Mouse (Mus musculus): ENCODE results near the gene Sema3b. TPM values are rescaled to one million over a fixed set of nuclear protein-coding genes. Genes with fewer than 3 reads are reported as not detected.

Sema3b gene
- polyA plus RNA-seq, 1 experiment: 55.4 TPM

DNA sequence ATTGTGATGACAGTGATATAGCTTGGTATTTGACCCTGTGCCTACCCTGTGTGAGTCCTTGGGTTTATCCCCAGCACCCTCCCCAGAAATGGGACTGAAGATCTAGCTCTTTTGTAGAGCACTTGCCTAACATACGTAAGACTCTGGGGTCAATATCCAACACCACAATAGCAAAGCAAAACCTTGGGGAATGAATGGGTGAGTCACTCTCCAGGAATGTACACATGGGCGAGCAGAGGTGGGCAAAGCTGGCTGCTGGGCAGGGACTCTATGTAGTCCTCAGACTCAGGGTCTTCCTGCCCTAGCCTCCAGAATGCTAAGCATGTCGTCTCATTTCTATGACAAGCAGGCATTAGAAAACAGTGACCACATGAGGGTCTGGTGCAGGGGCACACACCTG, 39.7 kb upstream of the Sema3b start:
- H3K27ac ChIP-seq (ENCODE audit: insufficient read depth, low read depth, low read length): no peak overlapping the region
- H3K27me3 ChIP-seq (ENCODE audit: control insufficient read depth, insufficient read depth, low read length): no peaks in the 10 kb centered on the region
- H3K4me3 ChIP-seq (ENCODE audit: low read depth, low read length): no peak overlapping the region
- H3K36me3 ChIP-seq (ENCODE audit: control insufficient read depth, insufficient read depth, low read length): no peaks in the 10 kb centered on the region
- TF ChIP-seq POLR2A (IDR thresholded peaks at IDR 0.05; ENCODE audit: low read depth, low read length): no peak
- no peak for TF ChIP-seq CTCF (IDR thresholded peaks at IDR 0.05; ENCODE audit: extremely low read depth, insufficient read length, insufficient replicate concordance, low read depth, low read length)
- peaks cover 5% of the 10 kb centered on the region; the same call in 1 of the 2 replicates for H3K4me1 ChIP-seq (ENCODE audit: control insufficient read depth, insufficient read depth, insufficient read length, low read length)
- 56% methylated on average over 3 of the region's 3 CpGs for WGBS

DNA sequence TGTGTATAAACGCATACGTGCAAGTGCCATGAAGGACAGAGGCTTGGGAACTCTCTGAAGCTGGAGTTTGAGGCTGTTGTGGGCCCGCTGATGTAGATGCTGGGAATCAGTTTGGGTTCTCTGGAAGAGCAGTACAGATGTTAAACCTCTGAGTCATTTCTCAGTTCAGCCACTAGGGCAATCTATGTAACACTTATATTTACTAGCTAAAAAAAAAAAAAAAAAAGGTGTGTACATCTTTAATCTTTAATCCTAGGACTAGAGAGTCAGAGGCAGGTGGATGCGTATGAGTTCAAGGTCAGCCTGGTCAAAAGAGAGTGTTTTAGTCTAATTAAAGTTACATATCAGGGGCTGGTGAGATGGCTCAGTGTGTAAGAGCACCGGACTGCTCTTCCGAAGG, 37.9 kb upstream of the Sema3b start:
- peaks cover 3% of the 10 kb centered on the region; the same call in 1 of the 2 replicates for H3K4me1 ChIP-seq (ENCODE audit: control insufficient read depth, insufficient read depth, insufficient read length, low read length)
- TF ChIP-seq CTCF (IDR thresholded peaks at IDR 0.05; ENCODE audit: extremely low read depth, insufficient read length, insufficient replicate concordance, low read depth, low read length) (no peak), POLR2A (IDR thresholded peaks at IDR 0.05; ENCODE audit: low read depth, low read length) (no peak)
- WGBS: 74% methylated on average over 6 of the region's 6 CpGs

DNA sequence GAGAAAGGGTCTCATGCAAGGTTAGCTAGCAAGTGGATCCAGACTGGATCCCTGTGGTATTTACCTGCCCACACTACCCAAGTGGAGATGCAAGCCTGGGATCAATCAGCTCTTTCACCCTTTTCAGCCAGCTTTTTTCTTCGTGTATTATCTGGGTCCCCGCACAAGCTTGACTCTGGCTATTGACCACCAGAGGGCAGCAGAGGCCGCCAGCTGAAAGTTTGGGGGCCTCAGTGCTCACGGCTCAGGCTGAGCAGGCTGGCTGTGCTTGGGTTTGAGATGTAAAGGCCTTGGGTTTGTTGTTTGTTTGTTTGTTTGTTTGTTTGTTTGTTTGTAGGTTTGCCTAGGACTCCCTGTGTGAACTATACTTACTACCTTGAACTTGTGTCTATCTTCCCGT, 36.5 kb upstream of the Sema3b start:
- Histone ChIP-seq H3K27me3 (ENCODE audit: control insufficient read depth, insufficient read depth, low read length) (no peaks in the 10 kb centered on the region), H3K36me3 (ENCODE audit: control insufficient read depth, insufficient read depth, low read length) (no peaks in the 10 kb centered on the region), H3K4me3 (ENCODE audit: low read depth, low read length) (no peak overlapping the region), H3K4me1 (ENCODE audit: control insufficient read depth, insufficient read depth, insufficient read length, low read length) (peaks cover 3% of the 10 kb centered on the region; the same call in 1 of the 2 replicates), H3K27ac (ENCODE audit: insufficient read depth, low read depth, low read length) (peak overlapping the region; percentile 42)
- 12% methylated on average over 5 of the region's 5 CpGs for WGBS
- TF ChIP-seq POLR2A (IDR thresholded peaks at IDR 0.05; ENCODE audit: low read depth, low read length) (no peak), CTCF (IDR thresholded peaks at IDR 0.05; ENCODE audit: extremely low read depth, insufficient read length, insufficient replicate concordance, low read depth, low read length) (peak; percentile 99)

More for the DNA sequence above, 37.9 kb upstream of the Sema3b start:
- no peak overlapping the region for H3K27ac ChIP-seq (ENCODE audit: insufficient read depth, low read depth, low read length)
- no peaks in the 10 kb centered on the region for H3K27me3 ChIP-seq (ENCODE audit: control insufficient read depth, insufficient read depth, low read length)
- H3K36me3 ChIP-seq (ENCODE audit: control insufficient read depth, insufficient read depth, low read length): no peaks in the 10 kb centered on the region
- no peak overlapping the region for H3K4me3 ChIP-seq (ENCODE audit: low read depth, low read length)

DNA sequence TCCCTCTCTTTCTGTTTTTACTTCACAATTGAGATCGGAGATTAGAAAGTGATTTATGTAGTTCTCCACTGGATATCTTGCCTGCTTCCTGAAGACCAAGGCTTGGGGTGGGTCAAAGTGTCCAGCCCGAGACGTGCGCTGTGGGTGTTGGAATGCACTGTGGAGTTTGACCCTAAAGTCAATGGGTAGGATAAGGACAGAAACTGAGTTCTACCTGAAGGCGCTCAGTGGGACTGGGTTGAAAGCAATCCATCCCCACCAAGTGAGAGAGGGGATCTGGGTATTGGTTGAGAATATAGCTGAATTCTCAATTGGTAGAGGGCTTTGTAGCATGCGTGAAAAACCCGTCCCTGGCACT, 36.1 kb upstream of the Sema3b start:
- 23% methylated on average over 7 of the region's 7 CpGs for WGBS
- Histone ChIP-seq H3K4me1 (ENCODE audit: control insufficient read depth, insufficient read depth, insufficient read length, low read length) (peaks cover 3% of the 10 kb centered on the region; the same call in 1 of the 2 replicates), H3K36me3 (ENCODE audit: control insufficient read depth, insufficient read depth, low read length) (no peaks in the 10 kb centered on the region), H3K27me3 (ENCODE audit: control insufficient read depth, insufficient read depth, low read length) (no peaks in the 10 kb centered on the region), H3K4me3 (ENCODE audit: low read depth, low read length) (peak overlapping the region; percentile 58; the same call in 1 of the 2 replicates), H3K27ac (ENCODE audit: insufficient read depth, low read depth, low read length) (peak overlapping the region; percentile 52)
- TF ChIP-seq CTCF (IDR thresholded peaks at IDR 0.05; ENCODE audit: extremely low read depth, insufficient read length, insufficient replicate concordance, low read depth, low read length): no peak
- no peak for TF ChIP-seq POLR2A (IDR thresholded peaks at IDR 0.05; ENCODE audit: low read depth, low read length)

DNA sequence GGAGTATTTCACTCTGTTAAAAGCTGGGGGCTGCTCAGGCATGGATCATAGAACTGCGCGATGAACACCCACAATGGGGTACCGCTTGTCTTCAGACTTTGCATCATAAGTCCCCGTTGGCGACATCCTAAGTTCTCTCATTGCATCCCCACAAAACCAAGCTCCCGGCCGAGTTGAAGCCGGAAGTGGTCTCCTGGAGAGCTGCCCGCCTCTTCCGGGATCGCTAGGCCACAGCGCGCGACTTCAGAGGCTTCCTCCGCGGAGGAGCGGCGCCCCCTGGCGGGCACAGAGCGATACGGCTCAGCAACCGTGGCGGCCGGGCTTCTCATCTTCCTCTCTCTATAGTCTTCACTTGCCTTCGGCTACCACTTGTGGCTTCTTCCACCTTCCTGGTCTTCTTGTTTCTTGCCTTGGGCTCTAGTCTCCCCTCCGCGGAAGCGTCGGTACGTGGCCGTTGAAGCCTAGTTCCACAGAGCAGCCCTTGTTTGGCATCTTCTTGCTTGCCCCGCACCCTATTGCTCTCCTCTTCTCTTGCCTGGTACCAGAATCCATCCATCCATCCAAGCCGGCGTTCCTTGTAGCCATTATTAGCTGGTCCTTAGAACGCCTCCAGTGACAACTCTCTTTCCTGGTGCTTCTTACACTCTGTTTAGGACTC, 35.6 kb upstream of the Sema3b start:
- TF ChIP-seq POLR2A (IDR thresholded peaks at IDR 0.05; ENCODE audit: low read depth, low read length) (peak; percentile 37; the same call in 1 of the 2 replicates), CTCF (IDR thresholded peaks at IDR 0.05; ENCODE audit: extremely low read depth, insufficient read length, insufficient replicate concordance, low read depth, low read length) (peak; percentile 96)
- peaks cover 3% of the 10 kb centered on the region; the same call in 1 of the 2 replicates for H3K4me1 ChIP-seq (ENCODE audit: control insufficient read depth, insufficient read depth, insufficient read length, low read length)
- peak overlapping the region; percentile 52 for H3K27ac ChIP-seq (ENCODE audit: insufficient read depth, low read depth, low read length)

GRCm38 (mm10) chr9:107643544-107644214, 34.6 kb upstream of the Sema3b start:
- no peak overlapping the region for H3K27ac ChIP-seq (ENCODE audit: insufficient read depth, low read depth, low read length)
- no peak overlapping the region for H3K4me3 ChIP-seq (ENCODE audit: low read depth, low read length)
- peaks cover 3% of the 10 kb centered on the region; the same call in 1 of the 2 replicates for H3K4me1 ChIP-seq (ENCODE audit: control insufficient read depth, insufficient read depth, insufficient read length, low read length)
- 91% methylated on average over 13 of the region's 13 CpGs for WGBS
- no peaks in the 10 kb centered on the region for H3K27me3 ChIP-seq (ENCODE audit: control insufficient read depth, insufficient read depth, low read length)
- H3K36me3 ChIP-seq (ENCODE audit: control insufficient read depth, insufficient read depth, low read length): no peaks in the 10 kb centered on the region
- TF ChIP-seq CTCF (IDR thresholded peaks at IDR 0.05; ENCODE audit: extremely low read depth, insufficient read length, insufficient replicate concordance, low read depth, low read length) (no peak), POLR2A (IDR thresholded peaks at IDR 0.05; ENCODE audit: low read depth, low read length) (no peak)

More for the DNA sequence above, 35.6 kb upstream of the Sema3b start:
- Histone ChIP-seq H3K4me3 (ENCODE audit: low read depth, low read length) (peak overlapping the region; percentile 58), H3K36me3 (ENCODE audit: control insufficient read depth, insufficient read depth, low read length) (no peaks in the 10 kb centered on the region), H3K27me3 (ENCODE audit: control insufficient read depth, insufficient read depth, low read length) (no peaks in the 10 kb centered on the region)
- WGBS: 3% methylated on average over 35 of the region's 35 CpGs

- TF ChIP-seq CTCF (IDR thresholded peaks at IDR 0.05; ENCODE audit: extremely low read depth, insufficient read length, insufficient replicate concordance, low read depth, low read length) (no peak), POLR2A (IDR thresholded peaks at IDR 0.05; ENCODE audit: low read depth, low read length) (no peak)
- H3K27ac ChIP-seq (ENCODE audit: insufficient read depth, low read depth, low read length): no peak overlapping the region
- peaks cover 3% of the 10 kb centered on the region; the same call in 1 of the 2 replicates for H3K4me1 ChIP-seq (ENCODE audit: control insufficient read depth, insufficient read depth, insufficient read length, low read length)
- no peak overlapping the region for H3K4me3 ChIP-seq (ENCODE audit: low read depth, low read length)
- no peaks in the 10 kb centered on the region for H3K27me3 ChIP-seq (ENCODE audit: control insufficient read depth, insufficient read depth, low read length)
- H3K36me3 ChIP-seq (ENCODE audit: control insufficient read depth, insufficient read depth, low read length): no peaks in the 10 kb centered on the region
- 83% methylated on average over 8 of the region's 8 CpGs for WGBS
Observed at GRCm38 (mm10) chr9:107641666-107642065, 32.6 kb upstream of the Sema3b start.
